Mouse (Mus musculus): ENCODE measurements around the gene 3110040N11Rik.
"Not testable (repeated sequence)": the region's sequence is repeated elsewhere in the genome, so short reads cannot be mapped to it uniquely, and the experiment has no call there.

Gene 3110040N11Rik

GRCm38 (mm10) chr7:81789095-81789757, at the start of gene 3110040N11Rik:
Gene 3110040N11Rik (minus strand): TSS chr7:81789478.
- peak; percentile 95 for DNase-seq

- DNase-seq: not testable (repeated sequence)
Measured at GRCm38 (mm10) chr7:81837771-81838170, 48.5 kb upstream of the 3110040N11Rik start.

- DNase-seq: no peak
Measured at GRCm38 (mm10) chr7:81835430-81835829, 46.2 kb upstream of the 3110040N11Rik start.

GRCm38 (mm10) chr7:81834847-81835246, 45.6 kb upstream of the 3110040N11Rik start:
- DNase-seq: peak; percentile 26

GRCm38 (mm10) chr7:81829379-81829894, 40.2 kb upstream of the 3110040N11Rik start, which contains the start of gene Btbd1:
Gene Btbd1 (minus strand): TSS chr7:81829431.
- peak; percentile 94 for DNase-seq

GRCm38 (mm10) chr7:81828681-81829378, 39.6 kb upstream of the 3110040N11Rik start:
- peak; percentile 72 for DNase-seq

GRCm38 (mm10) chr7:81827806-81828667, 38.8 kb upstream of the 3110040N11Rik start:
- DNase-seq: peak; percentile 14

GRCm38 (mm10) chr7:81825381-81825780, 36.1 kb upstream of the 3110040N11Rik start:
- DNase-seq: no peak

- DNase-seq: no peak
Measured at GRCm38 (mm10) chr7:81824906-81825305, 35.6 kb upstream of the 3110040N11Rik start.

- DNase-seq: no peak
Measured at GRCm38 (mm10) chr7:81806067-81806466, 16.8 kb upstream of the 3110040N11Rik start.

- DNase-seq: no peak
Measured at GRCm38 (mm10) chr7:81788536-81788935, 742 bp downstream of the 3110040N11Rik start.

- peak; percentile 14 for DNase-seq
Measured at GRCm38 (mm10) chr7:81777667-81778218, 11.5 kb downstream of the 3110040N11Rik start.

- no peak for DNase-seq
Measured at GRCm38 (mm10) chr7:81775325-81775724, 14.0 kb downstream of the 3110040N11Rik start.

- DNase-seq: no peak
Measured at GRCm38 (mm10) chr7:81772786-81773539, 16.3 kb downstream of the 3110040N11Rik start.

GRCm38 (mm10) chr7:81763110-81763845, 26.0 kb downstream of the 3110040N11Rik start:
- DNase-seq: peak; percentile 50

GRCm38 (mm10) chr7:81762180-81763109, 26.8 kb downstream of the 3110040N11Rik start, which contains the start of gene Ramac:
Gene Ramac (plus strand): TSS chr7:81762925.
- peak; percentile 97 for DNase-seq

- DNase-seq: no peak
Measured at GRCm38 (mm10) chr7:81747956-81748355, 41.3 kb downstream of the 3110040N11Rik start.

- peak; percentile 38 for DNase-seq
Measured at GRCm38 (mm10) chr7:81744145-81744544, 45.1 kb downstream of the 3110040N11Rik start.

- no peak for DNase-seq
Measured at GRCm38 (mm10) chr7:81740010-81740409, 49.3 kb downstream of the 3110040N11Rik start.

Measured in retina, postnatal 1 day (tissue).